Mouse (Mus musculus) kidney, embryonic 16.5 days (tissue): ENCODE results near the gene Sgms1. TPM values are rescaled to one million over a fixed set of nuclear protein-coding genes. Genes with fewer than 3 reads are reported as not detected.
A peak's percentile ranks its signal among the peaks of the same experiment; 100 is the strongest.
"Not testable (repeated sequence)": the region's sequence is repeated elsewhere in the genome, so short reads cannot be mapped to it uniquely, and the experiment has no call there.

Experiments used
- ATAC-seq: fragments of 200-750 bp; cut with Nextera tagmentation; 2 replicates; pipeline ENCODE4 v1.8.0; 2017; ENCODE audit warnings: moderate TSS enrichment; ENCODE audit not compliant: low FRiP score, low TSS enrichment
- H3K27ac ChIP-seq: fragments of 300-500 bp; sonication (generic); 2 replicates; pipeline ENCODE4 v1.5.1; 2014; ENCODE audit warnings: low read length
- H3K27me3 ChIP-seq: fragments of 300-500 bp; sonication (generic); 2 replicates; pipeline ENCODE4 v1.6.1; 2014; ENCODE audit warnings: low read length, control low read depth, mixed read lengths; ENCODE audit not compliant: insufficient read depth
- H3K36me3 ChIP-seq: fragments of 300-500 bp; sonication (generic); 2 replicates; pipeline ENCODE4 v1.6.1; 2014; ENCODE audit warnings: low read length, control low read depth, mixed read lengths; ENCODE audit not compliant: insufficient read depth
- H3K4me1 ChIP-seq: fragments of 300-500 bp; sonication (generic); 2 replicates; pipeline ENCODE4 v1.6.1; 2014; ENCODE audit warnings: low read length, control low read depth, mixed read lengths; ENCODE audit not compliant: insufficient read depth
- H3K4me2 ChIP-seq: fragments of 300-500 bp; sonication (generic); replicated peaks from 2 replicates; pipeline ENCODE4 v1.6.1; 2014; ENCODE audit warnings: low read depth, low read length
- H3K4me3 ChIP-seq: fragments of 300-500 bp; sonication (generic); 2 replicates; pipeline ENCODE4 v1.5.1; 2014; ENCODE audit warnings: mild to moderate bottlenecking, low read length
- H3K9ac ChIP-seq: fragments of 300-500 bp; sonication (generic); replicated peaks from 2 replicates; pipeline ENCODE4 v1.6.1; 2014; ENCODE audit warnings: low read length
- H3K9me3 ChIP-seq: fragments of 300-500 bp; sonication (generic); 2 replicates; pipeline ENCODE4 v1.6.1; 2016; ENCODE audit warnings: low read length, control low read depth
- WGBS: fragments of 180-500 bp; shearing (Covaris S2); extraction: QIAGEN DNeasy Blood & Tissue Kit; methylation state at CpG from one replicate; pipeline ENCODE4 v1.1.7; 2014; 5-methylcytosine and 5-hydroxymethylcytosine counted together
- polyA plus RNA-seq: library from polyadenylated mRNA; unstranded; fragments of >200 nt; fragmentation: Nextera tagmentation; extraction: Ambion mirVana; gene quantifications from 2 replicates; pipeline ENCODE4 v1.2.1, GENCODE M21; 2015

Gene Sgms1
- polyA plus RNA-seq, 1 experiment from 2014 or later = 65.5 TPM

- H3K9ac ChIP-seq = no peak overlapping the region
- no peaks in the 10 kb centered on the region for H3K9me3 ChIP-seq
- H3K4me1 ChIP-seq = peaks cover 6% of the 10 kb centered on the region; the same call in 1 of the 2 replicates
- H3K36me3 ChIP-seq = no peaks in the 10 kb centered on the region
- no peak for ATAC-seq
- WGBS = 87% methylated on average over 3 of the region's 3 CpGs
- H3K4me3 ChIP-seq = no peak overlapping the region
- no peaks in the 10 kb centered on the region for H3K27me3 ChIP-seq
- no peak overlapping the region for H3K4me2 ChIP-seq
- no peak overlapping the region for H3K27ac ChIP-seq
Observed at GRCm38 (mm10) chr19:32360546-32360945, 29.0 kb downstream of the Sgms1 start.

- peak; percentile 82 for ATAC-seq
- no peaks in the 10 kb centered on the region for H3K36me3 ChIP-seq
- H3K27me3 ChIP-seq = no peaks in the 10 kb centered on the region
- H3K4me1 ChIP-seq = peaks cover 6% of the 10 kb centered on the region; the same call in 1 of the 2 replicates
- WGBS = 79% methylated on average over 12 of the region's 12 CpGs
- H3K9me3 ChIP-seq = no peaks in the 10 kb centered on the region
- no peak overlapping the region for H3K4me3 ChIP-seq
- H3K4me2 ChIP-seq = no peak overlapping the region
- H3K27ac ChIP-seq = no peak overlapping the region
- no peak overlapping the region for H3K9ac ChIP-seq
Observed at GRCm38 (mm10) chr19:32358699-32359517, 30.6 kb downstream of the Sgms1 start.

- H3K4me1 ChIP-seq, H3K36me3 ChIP-seq, H3K9me3 ChIP-seq, H3K27ac ChIP-seq, H3K4me2 ChIP-seq, H3K9ac ChIP-seq, H3K4me3 ChIP-seq, ATAC-seq, H3K27me3 ChIP-seq: not testable (repeated sequence)
- 92% methylated on average over 7 of the region's 7 CpGs for WGBS
Observed at GRCm38 (mm10) chr19:32358011-32358410, 31.5 kb downstream of the Sgms1 start.

- Histone ChIP-seq H3K27me3 (no peaks in the 10 kb centered on the region), H3K36me3 (no peaks in the 10 kb centered on the region), H3K4me3 (no peak overlapping the region), H3K9ac (no peak overlapping the region), H3K4me1 (peaks cover 3% of the 10 kb centered on the region; the same call in 1 of the 2 replicates), H3K9me3 (no peaks in the 10 kb centered on the region), H3K4me2 (no peak overlapping the region), H3K27ac (0 out of 2 replicates have a peak overlapping the region, but pooled peaks have one; percentile 24)
- 67% methylated on average over 4 of the region's 4 CpGs for WGBS
- ATAC-seq = no peak
Observed at GRCm38 (mm10) chr19:32356166-32356565, 33.3 kb downstream of the Sgms1 start.

GRCm38 (mm10) chr19:32353447-32353846, 36.1 kb downstream of the Sgms1 start:
- no peak overlapping the region for H3K4me2 ChIP-seq
- WGBS = 95% methylated on average over 9 of the region's 9 CpGs
- H3K36me3 ChIP-seq = no peaks in the 10 kb centered on the region
- H3K4me1 ChIP-seq = peaks cover 11% of the 10 kb centered on the region
- no peaks in the 10 kb centered on the region for H3K9me3 ChIP-seq
- no peak overlapping the region for H3K9ac ChIP-seq
- no peak overlapping the region for H3K4me3 ChIP-seq
- ATAC-seq = no peak
- no peak overlapping the region for H3K27ac ChIP-seq
- H3K27me3 ChIP-seq = no peaks in the 10 kb centered on the region

GRCm38 (mm10) chr19:32348955-32349654, 40.4 kb downstream of the Sgms1 start:
- peak; percentile 81 for ATAC-seq
- no peak overlapping the region for H3K4me3 ChIP-seq
- 0 out of 2 replicates have a peak overlapping the region, but pooled peaks have one; percentile 3 for H3K4me2 ChIP-seq
- H3K36me3 ChIP-seq = no peaks in the 10 kb centered on the region
- whole genome bisulfite sequencing = 36% methylated on average over 7 of the region's 7 CpGs
- H3K27ac ChIP-seq = peak overlapping the region; percentile 66
- H3K4me1 ChIP-seq = peaks cover 51% of the 10 kb centered on the region
- H3K27me3 ChIP-seq = no peaks in the 10 kb centered on the region
- no peak overlapping the region for H3K9ac ChIP-seq
- H3K9me3 ChIP-seq = no peaks in the 10 kb centered on the region

- WGBS = 75% methylated on average over 5 of the region's 5 CpGs
- H3K27me3 ChIP-seq = no peaks in the 10 kb centered on the region
- peak overlapping the region; percentile 66 for H3K27ac ChIP-seq
- no peak for ATAC-seq
- H3K9me3 ChIP-seq = no peaks in the 10 kb centered on the region
- no peak overlapping the region for H3K4me2 ChIP-seq
- H3K9ac ChIP-seq = no peak overlapping the region
- H3K4me3 ChIP-seq = no peak overlapping the region
- no peaks in the 10 kb centered on the region for H3K36me3 ChIP-seq
- H3K4me1 ChIP-seq = peaks cover 61% of the 10 kb centered on the region
Observed at GRCm38 (mm10) chr19:32347491-32347890, 42.0 kb downstream of the Sgms1 start.

GRCm38 (mm10) chr19:32346624-32347341, 42.7 kb downstream of the Sgms1 start:
- ATAC-seq = peak; percentile 35
- H3K36me3 ChIP-seq = no peaks in the 10 kb centered on the region
- 58% methylated on average over 9 of the region's 9 CpGs for WGBS
- peaks cover 68% of the 10 kb centered on the region for H3K4me1 ChIP-seq
- no peak overlapping the region; the same call in 1 of the 2 replicates for H3K4me2 ChIP-seq
- no peak overlapping the region for H3K4me3 ChIP-seq
- peak overlapping the region; percentile 66 for H3K27ac ChIP-seq
- H3K9ac ChIP-seq = no peak overlapping the region
- no peaks in the 10 kb centered on the region for H3K27me3 ChIP-seq
- no peaks in the 10 kb centered on the region for H3K9me3 ChIP-seq

GRCm38 (mm10) chr19:32346176-32346575, 43.3 kb downstream of the Sgms1 start:
- 4% methylated on average over 3 of the region's 3 CpGs for WGBS
- Histone ChIP-seq H3K9me3 (no peaks in the 10 kb centered on the region), H3K27me3 (no peaks in the 10 kb centered on the region), H3K27ac (peak overlapping the region; percentile 66), H3K4me1 (peaks cover 73% of the 10 kb centered on the region), H3K4me2 (peak overlapping the region; percentile 20; the same call in 1 of the 2 replicates), H3K4me3 (no peak overlapping the region), H3K36me3 (no peaks in the 10 kb centered on the region), H3K9ac (no peak overlapping the region)
- peak; percentile 81 for ATAC-seq
